ENCODE assay signal across 27 mouse cellular contexts in genomic region chr5:82253356-82254104, GRCm38 (mm10).
"Had no signal": no experiment of that assay in that cellular context is flagged by ENCODE, and none has a peak within 500 bp of the region (broad histone marks: within the 10 kb centered on the region; RNA-seq: fewer than 3 reads in every experiment).

No protein-coding gene starts in this region.

- H3K4me3 ChIP-seq: gastrocnemius, adult 2 months; heart, embryonic 10.5 days; heart, embryonic 12.5 days; hindbrain, embryonic 10.5 days; hindbrain, embryonic 12.5 days; intestine, embryonic 15.5 days; limb, embryonic 13.5 days; limb, embryonic 15.5 days; liver, embryonic 12.5 days had no signal

- ATAC-seq: hindbrain, embryonic 16.5 days; inflammation-experienced regulatory T-cells, adult 6 months; intestine, embryonic 15.5 days; intestine, postnatal 0 days; liver, embryonic 12.5 days had no signal

- H3K4me2 ChIP-seq: heart, embryonic 12.5 days; hindbrain, embryonic 12.5 days; hindbrain, embryonic 14.5 days; intestine, embryonic 15.5 days; limb, embryonic 13.5 days; limb, embryonic 15.5 days; liver, embryonic 12.5 days had no signal

- DNase-seq: gastrocnemius, adult 2 months; gastrocnemius, postnatal 10 days; gastrocnemius, postnatal 25 days; heart, adult 18-20 months; heart, postnatal 10 days; heart, postnatal 4 days; kidney, adult 18-20 months; kidney, adult 8-10 months; kidney, postnatal 10 days; kidney, postnatal 25 days; kidney, postnatal 4 days; layer of hippocampus, adult 9-11 months; layer of hippocampus, postnatal 36 days; left cerebral cortex, postnatal 4 days had no signal

- H3K9me3 ChIP-seq: heart, embryonic 10.5 days; heart, embryonic 12.5 days; hindbrain, embryonic 10.5 days; hindbrain, embryonic 12.5 days; intestine, embryonic 15.5 days; limb, embryonic 13.5 days; limb, embryonic 15.5 days; liver, embryonic 12.5 days had no signal

- H3K36me3 ChIP-seq: heart, embryonic 10.5 days; heart, embryonic 12.5 days; hindbrain, embryonic 10.5 days; hindbrain, embryonic 12.5 days; intestine, embryonic 15.5 days; limb, embryonic 13.5 days; limb, embryonic 15.5 days; liver, embryonic 12.5 days had no signal

- H3K27me3 ChIP-seq: heart, embryonic 12.5 days; hindbrain, embryonic 12.5 days; intestine, embryonic 15.5 days; limb, embryonic 13.5 days; limb, embryonic 15.5 days; liver, embryonic 12.5 days had no signal

- H3K4me1 ChIP-seq: heart, embryonic 10.5 days; heart, embryonic 12.5 days; hindbrain, embryonic 10.5 days; hindbrain, embryonic 12.5 days; intestine, embryonic 15.5 days; limb, embryonic 13.5 days; limb, embryonic 15.5 days; liver, embryonic 12.5 days had no signal

- H3K9ac ChIP-seq: heart, embryonic 12.5 days; hindbrain, embryonic 12.5 days; hindbrain, embryonic 14.5 days; intestine, embryonic 15.5 days; limb, embryonic 13.5 days; limb, embryonic 15.5 days; liver, embryonic 12.5 days; liver, embryonic 14.5 days had no signal

- H3K27ac ChIP-seq: gastrocnemius, adult 2 months; heart, embryonic 10.5 days; hindbrain, embryonic 10.5 days; hindbrain, embryonic 12.5 days; hindbrain, embryonic 14.5 days; intestine, embryonic 15.5 days; limb, embryonic 13.5 days; limb, embryonic 15.5 days; liver, embryonic 12.5 days; liver, embryonic 14.5 days had no signal
